Mouse (Mus musculus) megakaryocyte, embryonic 14.5 days (primary cell): ENCODE measurements around the gene Prr5l.

Experiments used
- FLI1 ChIP-seq: IDR thresholded peaks from 2 replicates; pipeline ENCODE4 v1.6.1; 2012; ENCODE audit warnings: low read length, inconsistent platforms, mixed read lengths
- GATA1 ChIP-seq: IDR thresholded peaks from 3 replicates; pipeline ENCODE4 v1.6.1; 2012; ENCODE audit warnings: mixed read lengths, low read length, inconsistent platforms, borderline replicate concordance

DNA sequence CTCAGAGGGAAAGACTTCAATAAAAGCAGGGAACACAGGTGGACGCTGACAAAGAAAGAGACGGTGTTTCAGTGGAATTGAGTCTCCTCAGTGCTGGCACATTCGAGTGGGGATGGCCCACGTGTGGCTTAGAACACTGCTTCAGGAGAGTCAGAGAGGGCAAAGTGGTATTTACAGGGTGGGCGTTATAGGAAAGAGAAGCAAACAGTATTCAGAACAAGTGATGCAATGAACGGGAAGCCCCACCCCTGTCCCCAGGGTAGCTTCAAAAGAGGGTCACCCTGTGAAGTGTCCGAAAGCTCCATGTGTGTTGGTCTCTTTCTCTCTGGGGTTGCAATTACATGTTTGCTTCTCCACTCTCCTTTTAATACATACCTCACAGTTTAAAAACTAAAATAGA lies 187.2 kb downstream of the Prr5l start:
- no peak for TF ChIP-seq GATA1
- TF ChIP-seq FLI1: no peak
